Mouse (Mus musculus) G1E (cell line): ENCODE measurements at regions not wholly inside any gene's neighbourhood (a gene's known extent, or its start where the extent isn't known, plus 50 kb on each side); places are given as distances from the start of the nearest gene placed in this dataset.

Experiments
- ATAC-seq: 2 replicates; pipeline ENCODE4 v1.8.0; 2016; ENCODE audit warnings: mild to moderate bottlenecking; ENCODE audit not compliant: insufficient number of reproducible peaks, poor library complexity, low FRiP score, severe bottlenecking; ENCODE audit errors: extremely low read depth
- DNase-seq: peaks from one replicate; pipeline ENCODE4 v3.0.0; 2012; ENCODE audit warnings: low spot score
- H3K27me3 ChIP-seq: 2 replicates; pipeline ENCODE4 v1.6.1; 2012; ENCODE audit warnings: mild to moderate bottlenecking, low read length, inconsistent platforms; ENCODE audit not compliant: insufficient read depth
- H3K36me3 ChIP-seq: replicated peaks from 2 replicates; pipeline ENCODE3; 2012; ENCODE audit warnings: mild to moderate bottlenecking, inconsistent platforms
- H3K4me1 ChIP-seq: 2 replicates; pipeline ENCODE4 v1.6.1; 2012; ENCODE audit warnings: low read depth, low read length, inconsistent platforms, mixed read lengths; ENCODE audit not compliant: insufficient read depth
- H3K4me3 ChIP-seq: 2 replicates; pipeline ENCODE4 v1.5.1; 2012; ENCODE audit warnings: low read depth, mild to moderate bottlenecking, inconsistent platforms, low read length, moderate library complexity, mixed read lengths
- H3K9me3 ChIP-seq: replicated peaks from 2 replicates; pipeline ENCODE4 v1.6.1; 2012; ENCODE audit warnings: inconsistent platforms
- CTCF ChIP-seq: IDR thresholded peaks from 2 replicates; pipeline ENCODE4 v1.5.1; 2012; ENCODE audit warnings: low read depth, low read length, inconsistent platforms, mixed read lengths
- GATA1 ChIP-seq: IDR thresholded peaks from 2 replicates; pipeline ENCODE4 v1.6.1; 2012; ENCODE audit warnings: borderline replicate concordance, low read length, inconsistent platforms, mixed read lengths
- GATA2 ChIP-seq: IDR thresholded peaks from 2 replicates; pipeline ENCODE4 v1.6.1; 2012; ENCODE audit warnings: low read depth, low read length, inconsistent platforms, borderline replicate concordance
- POLR2AphosphoS5 ChIP-seq: IDR thresholded peaks from 2 replicates; pipeline ENCODE4 v1.6.1; 2012; ENCODE audit warnings: low read depth, low read length, inconsistent platforms; ENCODE audit not compliant: insufficient replicate concordance
- TAL1 ChIP-seq: conservative IDR thresholded peaks from 2 replicates; pipeline ENCODE4 v1.6.1; 2012; ENCODE audit warnings: low read depth, low read length, inconsistent platforms, mixed read lengths

DNA sequence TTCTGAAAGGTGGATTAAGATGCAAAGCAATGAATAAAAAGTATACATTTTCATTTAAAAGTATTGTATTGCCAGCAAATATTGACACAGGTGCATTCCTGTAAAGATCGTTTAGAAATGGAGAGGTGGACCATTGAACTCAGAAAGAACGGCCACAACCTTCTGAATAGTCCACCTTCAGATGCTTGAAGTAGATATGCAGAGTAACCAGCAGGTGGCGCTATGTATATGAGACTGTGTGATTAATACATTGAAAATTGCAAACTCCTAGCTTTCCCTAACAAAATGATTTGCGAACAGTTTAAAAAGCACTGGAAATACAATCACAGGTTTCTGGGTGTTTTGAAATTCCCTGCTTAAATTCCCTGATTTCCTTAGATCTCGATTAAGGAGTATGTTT, 112.2 kb downstream of the 4933402N22Rik start:
- Histone ChIP-seq H3K36me3 (no peaks in the 10 kb centered on the region), H3K4me1 (no peaks in the 10 kb centered on the region), H3K9me3 (no peaks in the 10 kb centered on the region), H3K27me3 (no peaks in the 10 kb centered on the region), H3K4me3 (no peak overlapping the region)
- no peak for DNase-seq
- TF ChIP-seq POLR2AphosphoS5 (no peak), CTCF (0 out of 2 replicates have a peak, but pooled peaks have one; percentile 30)
- ATAC-seq, result peak; percentile 60; the same call in 1 of the 2 replicates

DNA sequence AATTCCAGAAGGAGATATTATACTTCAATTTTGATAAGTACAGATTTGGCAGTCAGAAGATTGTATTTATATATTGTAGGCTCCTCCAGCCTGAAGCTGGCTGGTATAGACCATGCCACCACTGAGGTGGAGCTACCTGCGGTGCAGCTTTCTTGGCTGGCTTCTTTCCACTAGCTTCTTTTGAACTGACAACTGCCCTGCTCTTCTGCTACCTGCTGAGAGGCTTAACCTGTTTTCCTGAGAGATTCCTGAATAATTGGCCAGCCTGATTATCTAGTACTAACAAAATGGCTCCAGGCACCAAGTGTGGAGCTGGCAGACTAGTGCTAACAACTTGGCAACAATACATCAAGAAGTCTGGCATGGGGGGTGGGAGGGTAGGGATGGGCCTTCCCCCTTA, 132.0 kb downstream of the 4933402N22Rik start:
- ATAC-seq (no peak), DNase-seq (no peak)
- no peaks in the 10 kb centered on the region for H3K27me3 ChIP-seq
- no peaks in the 10 kb centered on the region for H3K36me3 ChIP-seq
- no peaks in the 10 kb centered on the region for H3K9me3 ChIP-seq
- H3K4me3 ChIP-seq, result no peak overlapping the region
- TF ChIP-seq TAL1 (no peak), POLR2AphosphoS5 (no peak), GATA1 (no peak), GATA2 (no peak), CTCF (no peak)
- H3K4me1 ChIP-seq, result no peaks in the 10 kb centered on the region

GRCm38 (mm10) chr5:12080191-12080590, 162.3 kb downstream of the 4933402N22Rik start:
- ATAC-seq, result no peak
- Histone ChIP-seq H3K4me3 (no peak overlapping the region), H3K36me3 (no peaks in the 10 kb centered on the region), H3K27me3 (no peaks in the 10 kb centered on the region), H3K9me3 (no peaks in the 10 kb centered on the region), H3K4me1 (no peaks in the 10 kb centered on the region)
- TF ChIP-seq GATA1 (no peak), GATA2 (no peak), CTCF (no peak), POLR2AphosphoS5 (no peak), TAL1 (no peak)
- DNase-seq, result no peak

- TF ChIP-seq TAL1 (no peak), GATA1 (no peak)
- Histone ChIP-seq H3K36me3 (no peaks in the 10 kb centered on the region), H3K4me1 (no peaks in the 10 kb centered on the region), H3K9me3 (no peaks in the 10 kb centered on the region), H3K4me3 (no peak overlapping the region), H3K27me3 (no peaks in the 10 kb centered on the region)
- no peak for DNase-seq
- no peak for ATAC-seq
Measured at GRCm38 (mm10) chr5:12093680-12094079, 175.8 kb downstream of the 4933402N22Rik start.

DNA sequence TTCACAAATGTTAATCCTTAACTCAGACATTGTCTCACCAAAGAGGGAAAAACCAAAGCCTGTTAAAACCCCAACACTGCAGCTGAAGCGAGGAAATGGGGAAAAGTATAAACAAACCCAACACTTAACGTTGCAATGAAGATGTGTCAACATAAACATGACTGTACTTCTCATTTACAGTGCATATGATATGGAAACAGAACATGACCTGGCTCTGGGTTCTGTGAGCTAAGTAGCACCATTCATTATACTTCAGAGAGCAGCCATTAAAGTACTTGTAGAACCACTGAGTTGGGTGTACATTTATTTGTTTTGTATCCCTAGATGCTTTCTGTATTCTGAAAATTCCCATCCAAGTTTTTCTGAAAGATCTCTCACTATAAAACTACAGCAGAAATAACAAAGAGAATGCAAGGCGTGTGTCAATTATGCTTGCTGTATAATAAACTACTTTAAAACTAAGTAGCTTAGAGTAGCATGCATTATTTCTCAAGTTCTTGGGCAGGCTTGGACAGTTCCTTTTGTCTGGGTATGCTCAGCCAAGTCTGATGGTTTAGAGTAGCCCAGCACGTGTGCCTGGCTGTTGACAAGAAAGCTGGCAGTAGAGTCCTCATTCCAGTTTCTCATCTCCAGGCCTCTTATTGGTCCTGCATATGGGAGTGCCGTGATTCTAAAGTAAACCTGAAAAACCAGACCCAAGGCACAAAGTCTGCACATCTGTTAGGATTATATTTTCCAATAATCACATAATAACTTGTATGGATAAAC, 198.9 kb downstream of the 4933402N22Rik start:
- DNase-seq (no peak), ATAC-seq (no peak)
- TF ChIP-seq GATA1 (no peak), CTCF (no peak), TAL1 (no peak), POLR2AphosphoS5 (no peak), GATA2 (no peak)
- Histone ChIP-seq H3K9me3 (no peaks in the 10 kb centered on the region), H3K27me3 (no peaks in the 10 kb centered on the region), H3K36me3 (no peaks in the 10 kb centered on the region), H3K4me3 (no peak overlapping the region), H3K4me1 (no peaks in the 10 kb centered on the region)

DNA sequence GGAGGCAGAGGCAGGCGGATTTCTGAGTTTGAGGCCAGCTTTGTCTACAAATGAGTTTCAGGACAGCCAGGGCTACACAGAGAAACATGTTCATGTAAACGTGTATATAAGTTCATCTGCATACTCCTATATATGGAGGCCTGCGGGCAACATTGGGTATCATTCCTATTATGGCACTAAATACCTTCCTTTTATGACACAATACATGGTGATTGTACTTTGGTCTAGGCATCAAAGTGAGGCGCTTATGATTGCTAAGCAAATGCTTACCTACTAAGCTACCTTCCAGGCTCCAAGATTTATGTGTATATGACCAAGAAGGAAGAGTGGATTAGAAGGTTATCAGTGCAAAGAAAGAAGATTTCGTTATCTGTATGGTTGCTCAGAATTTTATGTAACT, 207.1 kb downstream of the 4933402N22Rik start:
- Histone ChIP-seq H3K27me3 (no peaks in the 10 kb centered on the region), H3K4me1 (no peaks in the 10 kb centered on the region), H3K36me3 (no peaks in the 10 kb centered on the region), H3K9me3 (no peaks in the 10 kb centered on the region), H3K4me3 (no peak overlapping the region)
- no peak for TF ChIP-seq TAL1
- TF ChIP-seq GATA1, result no peak
- no peak for TF ChIP-seq GATA2
- TF ChIP-seq POLR2AphosphoS5, result no peak
- TF ChIP-seq CTCF, result no peak
- ATAC-seq, result no peak
- no peak for DNase-seq
